Mouse (Mus musculus): Measurements from ENCODE around the gene Man1a.

Gene Man1a

GRCm38 (mm10) chr10:53925456-53925855 lies 151.0 kb downstream of the Man1a start:
- in situ Hi-C loops (cut with MboI; ENCODE audit: low sequenced_read_pairs): no loop called here

GRCm38 (mm10) chr10:53922236-53922635 lies 154.2 kb downstream of the Man1a start:
- in situ Hi-C loops (cut with MboI; ENCODE audit: low sequenced_read_pairs): no loop called here

GRCm38 (mm10) chr10:53917517-53917916 lies 158.9 kb downstream of the Man1a start:
- in situ Hi-C loops (cut with MboI; ENCODE audit: low sequenced_read_pairs): no loop called here

GRCm38 (mm10) chr10:53915719-53916118 lies 160.7 kb downstream of the Man1a start:
- in situ Hi-C loops (cut with MboI; ENCODE audit: low sequenced_read_pairs): no loop called here

- in situ Hi-C loops (cut with MboI; ENCODE audit: low sequenced_read_pairs): no loop called here
Measured at GRCm38 (mm10) chr10:53914974-53915609, 161.3 kb downstream of the Man1a start.

- in situ Hi-C loops (cut with MboI; ENCODE audit: low sequenced_read_pairs): no loop called here
Measured at GRCm38 (mm10) chr10:53913546-53914312, 162.7 kb downstream of the Man1a start.

GRCm38 (mm10) chr10:53889512-53889911 lies 186.9 kb downstream of the Man1a start:
- in situ Hi-C loops (cut with MboI; ENCODE audit: low sequenced_read_pairs): no loop called here

GRCm38 (mm10) chr10:53888382-53889110 lies 187.9 kb downstream of the Man1a start:
- in situ Hi-C loops (cut with MboI; ENCODE audit: low sequenced_read_pairs): no loop called here

- in situ Hi-C loops (cut with MboI; ENCODE audit: low sequenced_read_pairs): no loop called here
Measured at GRCm38 (mm10) chr10:53886475-53886874, 189.9 kb downstream of the Man1a start.

GRCm38 (mm10) chr10:53881310-53881709 lies 195.1 kb downstream of the Man1a start:
- in situ Hi-C loops (cut with MboI; ENCODE audit: low sequenced_read_pairs): no loop called here

GRCm38 (mm10) chr10:53875896-53876295 lies 200.5 kb downstream of the Man1a start:
- in situ Hi-C loops (cut with MboI; ENCODE audit: low sequenced_read_pairs): no loop called here

GRCm38 (mm10) chr10:53874191-53874590 lies 202.2 kb downstream of the Man1a start:
- in situ Hi-C loops (cut with MboI; ENCODE audit: low sequenced_read_pairs): no loop called here

GRCm38 (mm10) chr10:53863486-53864357 lies 212.7 kb downstream of the Man1a start:
- in situ Hi-C loops (cut with MboI; ENCODE audit: low sequenced_read_pairs): no loop called here

- in situ Hi-C loops (cut with MboI; ENCODE audit: low sequenced_read_pairs): no loop called here
Measured at GRCm38 (mm10) chr10:53859879-53860278, 216.5 kb downstream of the Man1a start.

GRCm38 (mm10) chr10:53859224-53859623 lies 217.2 kb downstream of the Man1a start:
- in situ Hi-C loops (cut with MboI; ENCODE audit: low sequenced_read_pairs): no loop called here

Data from CH12F3 (cell line).